Mouse (Mus musculus) heart, embryonic 13.5 days (tissue): ENCODE results near the gene Fchsd2. TPM values are rescaled to one million over a fixed set of nuclear protein-coding genes. Genes with fewer than 3 reads are reported as not detected.
A peak's percentile ranks its signal among the peaks of the same experiment; 100 is the strongest.

Experiments
- ATAC-seq: fragments of 200-750 bp; cut with Nextera tagmentation; 2 replicates; pipeline ENCODE4 v1.8.0; 2017; ENCODE audit warnings: moderate TSS enrichment; ENCODE audit not compliant: insufficient number of reproducible peaks, low FRiP score, low TSS enrichment; ENCODE audit errors: extremely low read depth
- H3K27ac ChIP-seq: fragments of 300-500 bp; sonication (generic); replicated peaks from 2 replicates; pipeline ENCODE4 v1.5.1; 2015; ENCODE audit warnings: moderate library complexity, mild to moderate bottlenecking, inconsistent platforms
- H3K27me3 ChIP-seq: fragments of 300-500 bp; sonication (generic); replicated peaks from 2 replicates; pipeline ENCODE4 v1.6.1; 2015; ENCODE audit warnings: mild to moderate bottlenecking, inconsistent platforms
- H3K36me3 ChIP-seq: fragments of 300-500 bp; sonication (generic); 2 replicates; pipeline ENCODE4 v1.6.1; 2015; ENCODE audit warnings: mild to moderate bottlenecking, inconsistent platforms
- H3K4me1 ChIP-seq: fragments of 300-500 bp; sonication (generic); 2 replicates; pipeline ENCODE4 v1.6.1; 2015; ENCODE audit warnings: inconsistent platforms
- H3K4me2 ChIP-seq: fragments of 300-500 bp; sonication (generic); 2 replicates; pipeline ENCODE4 v1.6.1; 2015; ENCODE audit warnings: inconsistent platforms, mild to moderate bottlenecking, moderate library complexity
- H3K4me3 ChIP-seq: fragments of 300-500 bp; sonication (generic); 2 replicates; pipeline ENCODE4 v1.5.1; 2015; ENCODE audit warnings: moderate library complexity, mild to moderate bottlenecking, inconsistent platforms
- H3K9ac ChIP-seq: fragments of 300-500 bp; sonication (generic); 2 replicates; pipeline ENCODE4 v1.6.1; 2015; ENCODE audit warnings: inconsistent platforms, mild to moderate bottlenecking, moderate library complexity
- H3K9me3 ChIP-seq: fragments of 300-500 bp; sonication (generic); 2 replicates; pipeline ENCODE4 v1.6.1; 2016; ENCODE audit warnings: inconsistent platforms
- WGBS: fragments of 180-500 bp; shearing (Covaris S2); methylation state at CpG from one replicate; pipeline ENCODE4 v1.1.7; 2015; ENCODE audit warnings: mixed read lengths; 5-methylcytosine and 5-hydroxymethylcytosine counted together
- polyA plus RNA-seq: library from polyadenylated mRNA; unstranded; fragments of >200 nt; fragmentation: Nextera tagmentation; extraction: Ambion mirVana; gene quantifications from 2 replicates; pipeline ENCODE4 v1.2.1, GENCODE M21; 2015

Fchsd2 gene
- polyA plus RNA-seq, 1 experiment from 2014 or later, result 13.5 TPM

- Histone ChIP-seq H3K4me1 (peaks cover 58% of the 10 kb centered on the region), H3K9me3 (no peaks in the 10 kb centered on the region), H3K4me3 (peak overlapping the region; percentile 81), H3K27ac (peak overlapping the region; percentile 46), H3K4me2 (peak overlapping the region; percentile 96), H3K9ac (peak overlapping the region; percentile 88), H3K27me3 (peaks cover 45% of the 10 kb centered on the region), H3K36me3 (no peaks in the 10 kb centered on the region)
- WGBS, result 4% methylated on average over 34 of the region's 37 CpGs
- ATAC-seq, result peak; percentile 39; the same call in 1 of the 2 replicates
Observed at GRCm38 (mm10) chr7:101320399-101321217, 227.9 kb downstream of the Fchsd2 start.

- Histone ChIP-seq H3K4me3 (peak overlapping the region; percentile 81), H3K27me3 (peaks cover 45% of the 10 kb centered on the region), H3K4me2 (peak overlapping the region; percentile 96), H3K9me3 (no peaks in the 10 kb centered on the region), H3K9ac (peak overlapping the region; percentile 88), H3K4me1 (peaks cover 58% of the 10 kb centered on the region), H3K27ac (peak overlapping the region; percentile 46), H3K36me3 (no peaks in the 10 kb centered on the region)
- peak; percentile 21; the same call in 1 of the 2 replicates for ATAC-seq
- 1% methylated on average over 56 of the region's 61 CpGs for WGBS
Observed at GRCm38 (mm10) chr7:101321218-101321827, 228.7 kb downstream of the Fchsd2 start.

DNA sequence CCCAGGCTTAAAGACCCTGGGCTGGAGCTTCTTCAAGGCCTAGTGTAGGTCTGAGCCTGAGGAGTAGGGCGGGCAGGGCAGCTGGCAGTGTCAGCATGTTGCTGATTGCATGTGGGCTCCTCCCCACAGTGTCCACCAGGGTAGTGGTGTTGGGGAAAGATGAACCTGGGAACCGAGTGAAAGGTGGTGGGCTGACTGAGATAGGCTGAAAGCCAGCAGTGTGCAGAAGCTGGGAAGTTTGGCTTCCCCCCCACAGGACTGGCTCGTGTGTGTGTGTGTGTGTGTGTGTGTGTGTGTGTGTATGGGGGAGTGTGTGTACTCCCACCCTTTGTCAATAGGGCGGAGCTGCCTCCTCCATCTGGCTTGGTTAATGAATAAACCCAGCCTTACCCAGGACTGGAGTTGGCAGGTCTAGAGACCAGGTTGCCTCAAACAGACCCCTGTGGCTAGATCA, 230.5 kb downstream of the Fchsd2 start:
- peaks cover 49% of the 10 kb centered on the region for H3K27me3 ChIP-seq
- WGBS, result 57% methylated on average over 4 of the region's 4 CpGs
- H3K9ac ChIP-seq, result peak overlapping the region; percentile 88

GRCm38 (mm10) chr7:101324142-101324962, 231.7 kb downstream of the Fchsd2 start:
- H3K9me3 ChIP-seq, result no peaks in the 10 kb centered on the region
- 59% methylated on average over 6 of the region's 6 CpGs for WGBS
- H3K27ac ChIP-seq, result no peak overlapping the region
- no peak for ATAC-seq
- H3K4me2 ChIP-seq, result peak overlapping the region; percentile 96; the same call in 1 of the 2 replicates
- H3K27me3 ChIP-seq, result peaks cover 41% of the 10 kb centered on the region
- 0 out of 2 replicates have a peak overlapping the region, but pooled peaks have one; percentile 24 for H3K9ac ChIP-seq
- no peaks in the 10 kb centered on the region for H3K36me3 ChIP-seq
- H3K4me1 ChIP-seq, result peaks cover 58% of the 10 kb centered on the region
- H3K4me3 ChIP-seq, result no peak overlapping the region

More for the DNA sequence above, 230.5 kb downstream of the Fchsd2 start:
- Histone ChIP-seq H3K27ac (no peak overlapping the region), H3K4me1 (peaks cover 58% of the 10 kb centered on the region), H3K4me2 (peak overlapping the region; percentile 96), H3K36me3 (no peaks in the 10 kb centered on the region), H3K4me3 (peak overlapping the region; percentile 81), H3K9me3 (no peaks in the 10 kb centered on the region)
- no peak for ATAC-seq

GRCm38 (mm10) chr7:101326006-101326405, 233.3 kb downstream of the Fchsd2 start:
- H3K4me2 ChIP-seq, result no peak overlapping the region
- H3K27me3 ChIP-seq, result peaks cover 33% of the 10 kb centered on the region
- H3K4me3 ChIP-seq, result no peak overlapping the region
- H3K9me3 ChIP-seq, result no peaks in the 10 kb centered on the region
- H3K4me1 ChIP-seq, result peaks cover 63% of the 10 kb centered on the region
- 74% methylated on average over 5 of the region's 5 CpGs for WGBS
- H3K9ac ChIP-seq, result no peak overlapping the region
- ATAC-seq, result no peak
- no peak overlapping the region for H3K27ac ChIP-seq
- no peaks in the 10 kb centered on the region for H3K36me3 ChIP-seq

DNA sequence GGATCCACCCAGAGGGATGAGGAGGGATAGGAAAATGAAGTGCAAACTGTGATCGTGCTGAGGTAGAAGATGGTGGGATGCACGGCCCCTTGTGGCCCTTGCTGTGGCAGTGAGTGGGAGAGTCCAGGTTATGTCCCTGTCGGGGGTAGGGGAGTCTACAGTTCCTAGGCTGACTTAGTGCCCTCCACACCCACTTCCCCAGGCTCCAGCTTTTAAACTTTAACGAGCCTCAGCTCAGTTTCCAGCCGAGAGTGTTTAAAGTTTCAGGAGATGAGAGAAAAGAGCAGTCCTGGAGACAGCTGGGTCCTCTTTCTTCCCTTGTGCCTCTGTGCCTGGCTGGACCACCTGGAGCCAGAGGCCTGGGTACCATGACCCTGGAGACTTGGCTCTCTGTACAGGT, 234.6 kb downstream of the Fchsd2 start:
- no peaks in the 10 kb centered on the region for H3K9me3 ChIP-seq
- H3K4me2 ChIP-seq, result no peak overlapping the region
- H3K9ac ChIP-seq, result no peak overlapping the region
- peaks cover 53% of the 10 kb centered on the region for H3K4me1 ChIP-seq
- peaks cover 25% of the 10 kb centered on the region for H3K27me3 ChIP-seq
- no peak overlapping the region for H3K4me3 ChIP-seq
- ATAC-seq, result no peak
- 62% methylated on average over 5 of the region's 5 CpGs for WGBS
- H3K36me3 ChIP-seq, result no peaks in the 10 kb centered on the region
- H3K27ac ChIP-seq, result no peak overlapping the region

DNA sequence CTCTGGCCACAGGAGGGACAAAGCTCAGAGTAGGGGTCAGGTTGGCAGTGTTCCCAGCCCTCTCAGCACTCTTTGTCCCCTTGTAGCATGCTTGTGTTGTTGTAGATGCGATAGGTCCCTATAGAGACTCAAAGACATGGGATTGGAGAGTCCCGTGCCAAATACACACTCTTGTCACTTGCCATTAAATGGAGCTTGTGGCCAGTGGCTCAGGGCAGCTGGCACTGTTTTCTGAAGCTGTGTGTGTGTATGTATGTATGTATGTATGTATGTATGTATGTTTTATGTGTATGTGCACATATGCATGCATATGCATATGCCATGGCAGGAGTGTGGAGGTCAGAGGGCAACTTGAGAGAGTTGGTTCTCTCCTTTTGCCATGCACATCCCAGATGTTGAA, 235.1 kb downstream of the Fchsd2 start:
- Histone ChIP-seq H3K9me3 (no peaks in the 10 kb centered on the region), H3K4me1 (peaks cover 48% of the 10 kb centered on the region), H3K4me2 (no peak overlapping the region), H3K9ac (no peak overlapping the region), H3K36me3 (no peaks in the 10 kb centered on the region), H3K27ac (no peak overlapping the region), H3K4me3 (no peak overlapping the region), H3K27me3 (peaks cover 20% of the 10 kb centered on the region)
- ATAC-seq, result no peak
- 79% methylated on average over 2 of the region's 2 CpGs for WGBS

DNA sequence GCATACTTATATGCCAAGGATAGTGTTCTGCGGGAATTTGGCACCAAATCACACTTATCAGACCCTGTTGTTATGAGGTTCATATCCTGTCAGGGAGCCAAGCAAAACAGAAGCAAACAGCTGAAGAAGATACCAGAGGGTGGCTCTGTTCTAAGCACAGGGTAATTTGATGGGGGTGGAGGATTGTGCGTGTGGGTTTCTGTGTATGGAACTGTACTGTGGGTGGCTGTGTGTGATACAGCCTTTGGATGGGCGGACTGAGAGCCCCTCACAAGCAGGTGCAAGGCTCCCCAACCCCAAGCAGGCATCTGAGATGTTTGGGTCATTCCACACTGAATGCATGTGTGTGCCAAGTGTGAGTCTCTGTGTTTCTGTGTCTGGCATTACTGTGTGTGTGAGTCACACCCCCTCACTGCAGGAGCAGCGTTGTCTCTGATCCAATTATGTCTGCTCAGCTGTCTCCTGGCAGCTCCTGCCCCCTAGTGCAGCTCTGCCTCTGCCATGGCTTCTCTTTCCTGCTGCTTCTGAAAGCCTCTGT, 236.0 kb downstream of the Fchsd2 start:
- Histone ChIP-seq H3K4me1 (peaks cover 39% of the 10 kb centered on the region), H3K27me3 (peaks cover 14% of the 10 kb centered on the region), H3K4me3 (no peak overlapping the region), H3K4me2 (no peak overlapping the region), H3K9ac (peak overlapping the region; percentile 50; the same call in 1 of the 2 replicates), H3K36me3 (no peaks in the 10 kb centered on the region), H3K9me3 (no peaks in the 10 kb centered on the region), H3K27ac (no peak overlapping the region)
- 47% methylated on average over 4 of the region's 4 CpGs for WGBS
- no peak for ATAC-seq

DNA sequence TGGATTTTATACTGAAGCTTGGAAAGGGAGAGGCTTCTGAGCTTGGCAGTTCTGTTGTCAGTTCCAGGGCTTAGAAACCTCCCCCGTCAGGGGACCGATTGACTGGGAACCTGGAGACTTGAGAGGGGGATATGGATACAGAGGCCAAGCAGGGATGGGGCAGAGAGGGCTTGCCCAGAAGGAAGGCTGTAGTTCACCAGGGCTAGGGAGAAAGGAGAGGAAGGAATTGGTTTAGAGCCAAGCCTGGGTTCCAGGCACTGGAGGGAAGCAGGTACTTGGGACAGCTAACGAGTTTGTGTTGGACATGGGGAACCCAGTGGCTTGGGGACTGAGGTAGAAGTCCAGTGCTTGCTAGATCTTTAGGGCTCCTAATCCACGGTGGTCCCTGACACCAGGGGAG, 236.9 kb downstream of the Fchsd2 start:
- ATAC-seq, result no peak
- peaks cover 31% of the 10 kb centered on the region for H3K4me1 ChIP-seq
- H3K36me3 ChIP-seq, result no peaks in the 10 kb centered on the region
- 73% methylated on average over 4 of the region's 4 CpGs for WGBS
- peaks cover 14% of the 10 kb centered on the region for H3K27me3 ChIP-seq
- H3K27ac ChIP-seq, result no peak overlapping the region
- H3K9me3 ChIP-seq, result no peaks in the 10 kb centered on the region
- H3K4me2 ChIP-seq, result no peak overlapping the region
- H3K9ac ChIP-seq, result peak overlapping the region; percentile 50
- H3K4me3 ChIP-seq, result no peak overlapping the region

- Histone ChIP-seq H3K4me1 (peaks cover 33% of the 10 kb centered on the region), H3K9me3 (no peaks in the 10 kb centered on the region), H3K36me3 (no peaks in the 10 kb centered on the region), H3K9ac (peak overlapping the region; percentile 42; the same call in 1 of the 2 replicates), H3K27ac (no peak overlapping the region), H3K27me3 (peaks cover 13% of the 10 kb centered on the region; the same call in 1 of the 2 replicates), H3K4me2 (no peak overlapping the region), H3K4me3 (no peak overlapping the region)
- no peak for ATAC-seq
- 64% methylated on average over 10 of the region's 10 CpGs for WGBS
Observed at GRCm38 (mm10) chr7:101330074-101330840, 237.6 kb downstream of the Fchsd2 start.
